Mouse (Mus musculus): ENCODE results near the gene A4gnt. TPM values are rescaled to one million over a fixed set of nuclear protein-coding genes. Genes with fewer than 3 reads are reported as not detected.
"Not testable (repeated sequence)": the region's sequence is repeated elsewhere in the genome, so short reads cannot be mapped to it uniquely, and the experiment has no call there.

Gene A4gnt
- polyA plus RNA-seq, 1 experiment from 2014 or later: not detected

- not testable (repeated sequence) for H3K4me1 ChIP-seq (replicated peaks; ENCODE audit: control insufficient read depth, insufficient read depth, low read length); H3K36me3 ChIP-seq (ENCODE audit: control insufficient read depth, insufficient read depth, low read length); H3K4me3 ChIP-seq (ENCODE audit: low read length); ATAC-seq (ENCODE audit: low read depth); H3K27me3 ChIP-seq (ENCODE audit: control insufficient read depth, insufficient read depth, low read depth, low read length); H3K9me3 ChIP-seq (ENCODE audit: control insufficient read depth, low read length); H3K4me2 ChIP-seq (ENCODE audit: low read depth, low read length); H3K27ac ChIP-seq (ENCODE audit: low read length); H3K9ac ChIP-seq (ENCODE audit: low read length)
- 93% methylated on average over 6 of the region's 6 CpGs for WGBS
Measured at GRCm38 (mm10) chr9:99599127-99599526, 13.2 kb upstream of the A4gnt start.

DNA sequence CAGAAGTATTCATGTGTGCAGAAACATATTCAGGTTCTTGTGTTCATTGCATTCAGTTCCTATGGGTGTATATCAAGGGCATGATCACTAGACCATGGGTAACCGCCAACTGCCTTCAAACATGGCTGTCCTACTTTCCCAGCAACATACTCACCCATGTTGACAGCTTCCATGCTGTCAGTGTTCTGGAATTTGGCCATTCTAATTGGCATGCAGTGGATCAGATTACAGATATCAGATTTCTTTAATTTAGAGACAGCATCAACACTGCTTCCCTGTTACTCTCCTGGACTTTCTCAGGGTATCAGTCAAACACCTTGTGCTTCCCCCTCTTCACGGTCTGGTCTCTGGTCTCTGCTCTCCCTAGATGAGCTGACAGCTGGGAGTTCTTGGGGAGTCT lies 8.7 kb upstream of the A4gnt start:
- no peak overlapping the region for H3K4me3 ChIP-seq (ENCODE audit: low read length)
- H3K27me3 ChIP-seq (ENCODE audit: control insufficient read depth, insufficient read depth, low read depth, low read length): no peaks in the 10 kb centered on the region
- H3K27ac ChIP-seq (ENCODE audit: low read length): no peak overlapping the region
- no peaks in the 10 kb centered on the region for H3K9me3 ChIP-seq (ENCODE audit: control insufficient read depth, low read length)
- H3K9ac ChIP-seq (ENCODE audit: low read length): no peak overlapping the region
- H3K36me3 ChIP-seq (ENCODE audit: control insufficient read depth, insufficient read depth, low read length): no peaks in the 10 kb centered on the region
- ATAC-seq (ENCODE audit: low read depth): no peak
- WGBS: 60% methylated on average over 2 of the region's 2 CpGs
- no peaks in the 10 kb centered on the region for H3K4me1 ChIP-seq (replicated peaks; ENCODE audit: control insufficient read depth, insufficient read depth, low read length)
- no peak overlapping the region for H3K4me2 ChIP-seq (ENCODE audit: low read depth, low read length)

- Histone ChIP-seq H3K4me1 (replicated peaks; ENCODE audit: control insufficient read depth, insufficient read depth, low read length) (no peaks in the 10 kb centered on the region; the same call in 1 of the 2 replicates), H3K4me2 (ENCODE audit: low read depth, low read length) (no peak overlapping the region), H3K4me3 (ENCODE audit: low read length) (no peak overlapping the region), H3K9ac (ENCODE audit: low read length) (no peak overlapping the region), H3K9me3 (ENCODE audit: control insufficient read depth, low read length) (no peaks in the 10 kb centered on the region), H3K36me3 (ENCODE audit: control insufficient read depth, insufficient read depth, low read length) (no peaks in the 10 kb centered on the region), H3K27me3 (ENCODE audit: control insufficient read depth, insufficient read depth, low read depth, low read length) (no peaks in the 10 kb centered on the region), H3K27ac (ENCODE audit: low read length) (no peak overlapping the region)
- 88% methylated on average over 7 of the region's 8 CpGs for WGBS
- no peak for ATAC-seq (ENCODE audit: low read depth)
Measured at GRCm38 (mm10) chr9:99619688-99620087, 7.4 kb downstream of the A4gnt start.

- H3K36me3 ChIP-seq (ENCODE audit: control insufficient read depth, insufficient read depth, low read length): no peaks in the 10 kb centered on the region
- no peak overlapping the region for H3K27ac ChIP-seq (ENCODE audit: low read length)
- H3K4me2 ChIP-seq (ENCODE audit: low read depth, low read length): no peak overlapping the region
- H3K4me1 ChIP-seq (replicated peaks; ENCODE audit: control insufficient read depth, insufficient read depth, low read length): no peaks in the 10 kb centered on the region; the same call in 1 of the 2 replicates
- H3K4me3 ChIP-seq (ENCODE audit: low read length): no peak overlapping the region
- no peaks in the 10 kb centered on the region for H3K9me3 ChIP-seq (ENCODE audit: control insufficient read depth, low read length)
- no peak overlapping the region for H3K9ac ChIP-seq (ENCODE audit: low read length)
- 79% methylated on average over 11 of the region's 11 CpGs for WGBS
- no peaks in the 10 kb centered on the region for H3K27me3 ChIP-seq (ENCODE audit: control insufficient read depth, insufficient read depth, low read depth, low read length)
- ATAC-seq (ENCODE audit: low read depth): no peak
Measured at GRCm38 (mm10) chr9:99620196-99620595, 7.9 kb downstream of the A4gnt start.

DNA sequence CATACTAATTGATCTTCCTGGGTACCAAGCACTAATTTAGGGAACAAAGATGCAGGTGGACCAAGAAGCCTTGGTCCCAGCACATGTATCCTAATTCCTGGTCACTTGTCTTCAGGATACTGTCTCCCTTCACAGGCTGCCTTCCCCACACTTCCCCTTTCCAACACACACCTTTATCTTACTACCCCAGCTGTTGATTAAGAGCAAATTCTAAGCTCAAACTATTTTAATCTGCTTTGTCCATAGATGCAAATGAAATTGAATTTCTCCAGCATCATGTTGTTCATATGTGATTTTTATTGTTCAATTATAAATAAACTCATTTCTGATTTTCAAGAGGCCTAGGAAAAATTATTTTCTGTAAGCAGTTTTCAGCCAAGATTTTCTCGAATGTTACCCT lies 9.7 kb downstream of the A4gnt start:
- WGBS: 73% methylated on average over 1 of the region's 1 CpGs
- no peak overlapping the region for H3K9ac ChIP-seq (ENCODE audit: low read length)
- no peaks in the 10 kb centered on the region for H3K36me3 ChIP-seq (ENCODE audit: control insufficient read depth, insufficient read depth, low read length)
- no peak overlapping the region for H3K4me2 ChIP-seq (ENCODE audit: low read depth, low read length)
- H3K27me3 ChIP-seq (ENCODE audit: control insufficient read depth, insufficient read depth, low read depth, low read length): no peaks in the 10 kb centered on the region
- ATAC-seq (ENCODE audit: low read depth): no peak
- no peaks in the 10 kb centered on the region for H3K9me3 ChIP-seq (ENCODE audit: control insufficient read depth, low read length)
- H3K4me1 ChIP-seq (replicated peaks; ENCODE audit: control insufficient read depth, insufficient read depth, low read length): no peaks in the 10 kb centered on the region; the same call in 1 of the 2 replicates
- no peak overlapping the region for H3K27ac ChIP-seq (ENCODE audit: low read length)
- H3K4me3 ChIP-seq (ENCODE audit: low read length): no peak overlapping the region

GRCm38 (mm10) chr9:99622966-99623365 lies 10.7 kb downstream of the A4gnt start:
- peak; percentile 91 for ATAC-seq (ENCODE audit: low read depth)
- H3K4me2 ChIP-seq (ENCODE audit: low read depth, low read length): no peak overlapping the region
- no peaks in the 10 kb centered on the region for H3K36me3 ChIP-seq (ENCODE audit: control insufficient read depth, insufficient read depth, low read length)
- H3K27me3 ChIP-seq (ENCODE audit: control insufficient read depth, insufficient read depth, low read depth, low read length): no peaks in the 10 kb centered on the region
- peak overlapping the region; percentile 53 for H3K27ac ChIP-seq (ENCODE audit: low read length)
- no peak overlapping the region for H3K9ac ChIP-seq (ENCODE audit: low read length)
- no peaks in the 10 kb centered on the region for H3K9me3 ChIP-seq (ENCODE audit: control insufficient read depth, low read length)
- no peak overlapping the region for H3K4me3 ChIP-seq (ENCODE audit: low read length)
- 28% methylated on average over 2 of the region's 2 CpGs for WGBS
- no peaks in the 10 kb centered on the region; the same call in 1 of the 2 replicates for H3K4me1 ChIP-seq (replicated peaks; ENCODE audit: control insufficient read depth, insufficient read depth, low read length)

GRCm38 (mm10) chr9:99624117-99624516 lies 11.8 kb downstream of the A4gnt start:
- WGBS: 58% methylated on average over 6 of the region's 6 CpGs
- no peaks in the 10 kb centered on the region for H3K27me3 ChIP-seq (ENCODE audit: control insufficient read depth, insufficient read depth, low read depth, low read length)

DNA sequence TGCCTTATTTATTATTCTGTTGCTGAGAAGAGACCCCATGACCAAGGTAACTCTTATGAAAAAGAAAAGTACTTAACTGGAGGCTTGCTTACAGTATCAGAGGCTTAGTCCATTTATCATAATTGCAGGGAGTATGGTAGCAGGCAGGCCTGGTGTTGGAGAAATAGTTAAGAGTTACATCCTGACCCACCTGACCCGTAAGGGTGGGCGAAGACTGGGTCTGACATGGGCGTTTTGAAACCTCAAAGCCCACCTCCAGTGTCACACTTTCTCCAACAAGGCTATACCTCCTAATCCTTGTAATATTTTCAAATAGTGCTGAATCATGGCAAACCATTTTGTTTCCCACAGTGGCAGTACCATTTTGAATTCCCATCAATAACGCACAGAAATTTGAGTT lies 16.3 kb downstream of the A4gnt start:
- peak overlapping the region; percentile 82; the same call in 1 of the 2 replicates for H3K9ac ChIP-seq (ENCODE audit: low read length)

More at GRCm38 (mm10) chr9:99624117-99624516, 11.8 kb downstream of the A4gnt start:
- Histone ChIP-seq H3K27ac (ENCODE audit: low read length) (peak overlapping the region; percentile 74), H3K4me3 (ENCODE audit: low read length) (no peak overlapping the region), H3K4me1 (replicated peaks; ENCODE audit: control insufficient read depth, insufficient read depth, low read length) (peaks cover 3% of the 10 kb centered on the region; the same call in 1 of the 2 replicates), H3K36me3 (ENCODE audit: control insufficient read depth, insufficient read depth, low read length) (no peaks in the 10 kb centered on the region), H3K9me3 (ENCODE audit: control insufficient read depth, low read length) (no peaks in the 10 kb centered on the region), H3K9ac (ENCODE audit: low read length) (no peak overlapping the region), H3K4me2 (ENCODE audit: low read depth, low read length) (no peak overlapping the region)
- ATAC-seq (ENCODE audit: low read depth): no peak

DNA sequence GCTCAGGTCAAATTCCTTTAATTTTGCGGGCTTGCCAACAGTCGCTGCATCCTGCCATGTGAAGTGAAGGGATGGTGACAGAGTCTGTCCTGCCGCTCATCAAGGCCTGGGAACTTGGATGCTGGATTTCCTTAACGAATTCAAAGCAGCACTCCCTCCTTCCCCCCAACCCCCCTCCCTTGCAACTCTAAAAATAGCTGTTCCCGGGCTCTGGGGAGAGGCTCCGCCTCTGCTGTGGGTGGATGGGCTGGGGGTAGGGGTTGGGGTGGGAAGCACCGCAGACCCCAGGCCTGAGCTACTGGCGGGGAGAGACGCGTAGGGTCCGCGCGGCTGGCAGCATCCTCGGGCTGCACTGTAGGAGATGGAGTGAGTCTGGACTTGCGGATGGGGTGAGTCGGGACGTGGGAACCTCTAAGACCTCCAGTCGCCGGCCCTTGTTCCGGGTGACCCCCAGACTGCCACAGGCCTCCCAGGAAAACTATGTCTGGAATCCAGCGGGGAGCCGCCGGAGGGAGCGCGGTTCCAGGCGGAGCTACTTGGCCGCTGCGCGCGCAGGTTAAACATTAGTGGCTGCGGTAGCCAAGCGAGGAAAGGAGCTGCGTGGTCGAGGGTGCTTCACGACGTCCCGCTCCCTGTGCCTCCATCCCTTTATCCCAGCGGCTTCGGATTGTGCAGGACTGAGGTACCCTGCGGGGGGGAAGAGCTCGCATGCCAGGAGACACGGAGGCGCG lies 17.1 kb downstream of the A4gnt start, which contains the start of gene Dzip1l:
Dzip1l (plus strand) TSS at position 216 of the 731 bp plus-strand sequence.
- WGBS: under 1% methylated on average over 43 of the region's 44 CpGs
- Histone ChIP-seq H3K27me3 (ENCODE audit: control insufficient read depth, insufficient read depth, low read depth, low read length) (no peaks in the 10 kb centered on the region), H3K36me3 (ENCODE audit: control insufficient read depth, insufficient read depth, low read length) (peaks cover 4% of the 10 kb centered on the region), H3K9ac (ENCODE audit: low read length) (peak within 1 kb of the TSS; percentile 82), H3K4me2 (ENCODE audit: low read depth, low read length) (peak within 1 kb of the TSS; percentile 62), H3K27ac (ENCODE audit: low read length) (peak within 1 kb of the TSS; percentile 96), H3K9me3 (ENCODE audit: control insufficient read depth, low read length) (no peaks in the 10 kb centered on the region), H3K4me3 (ENCODE audit: low read length) (peak within 1 kb of the TSS; percentile 60), H3K4me1 (replicated peaks; ENCODE audit: control insufficient read depth, insufficient read depth, low read length) (peaks cover 20% of the 10 kb centered on the region)
- ATAC-seq (ENCODE audit: low read depth): peak; percentile 92

More for the DNA sequence above, 16.3 kb downstream of the A4gnt start:
- 55% methylated on average over 4 of the region's 4 CpGs for WGBS
- Histone ChIP-seq H3K4me1 (replicated peaks; ENCODE audit: control insufficient read depth, insufficient read depth, low read length) (peaks cover 20% of the 10 kb centered on the region), H3K36me3 (ENCODE audit: control insufficient read depth, insufficient read depth, low read length) (peaks cover 4% of the 10 kb centered on the region), H3K27me3 (ENCODE audit: control insufficient read depth, insufficient read depth, low read depth, low read length) (no peaks in the 10 kb centered on the region), H3K27ac (ENCODE audit: low read length) (peak overlapping the region; percentile 96), H3K9me3 (ENCODE audit: control insufficient read depth, low read length) (no peaks in the 10 kb centered on the region), H3K4me3 (ENCODE audit: low read length) (no peak overlapping the region), H3K4me2 (ENCODE audit: low read depth, low read length) (peak overlapping the region; percentile 62; the same call in 1 of the 2 replicates)
- ATAC-seq (ENCODE audit: low read depth): no peak
